Mouse (Mus musculus) embryonic fibroblast, embryonic 13.5 days (primary cell): ENCODE measurements around the gene Akr1d1.

Experiments used
- CTCF ChIP-seq: IDR thresholded peaks from 2 replicates; pipeline ENCODE4 v1.5.1; 2011; ENCODE audit warnings: mild to moderate bottlenecking, control low read depth, low read length, moderate library complexity, borderline replicate concordance; ENCODE audit not compliant: insufficient read depth
- POLR2A ChIP-seq: IDR thresholded peaks from 2 replicates; pipeline ENCODE4 v1.6.1; 2011; ENCODE audit warnings: low read depth, mild to moderate bottlenecking, control low read depth, low read length, moderate library complexity

GRCm38 (mm10) chr6:37496866-37497265 is 33.1 kb upstream of the Akr1d1 start:
- no peak for TF ChIP-seq CTCF
- no peak for TF ChIP-seq POLR2A
